Mouse (Mus musculus) c-Kit-positive CD71-positive TER-119-negative erythroid progenitor cells, embryonic 14.5 days (primary cell): ENCODE measurements around the gene Magel2.

ENCODE experiments used
- DNase-seq: peaks from one replicate; pipeline ENCODE4 v3.0.0-alpha.2; 2013; ENCODE audit warnings: low read depth

The Magel2 gene

DNA sequence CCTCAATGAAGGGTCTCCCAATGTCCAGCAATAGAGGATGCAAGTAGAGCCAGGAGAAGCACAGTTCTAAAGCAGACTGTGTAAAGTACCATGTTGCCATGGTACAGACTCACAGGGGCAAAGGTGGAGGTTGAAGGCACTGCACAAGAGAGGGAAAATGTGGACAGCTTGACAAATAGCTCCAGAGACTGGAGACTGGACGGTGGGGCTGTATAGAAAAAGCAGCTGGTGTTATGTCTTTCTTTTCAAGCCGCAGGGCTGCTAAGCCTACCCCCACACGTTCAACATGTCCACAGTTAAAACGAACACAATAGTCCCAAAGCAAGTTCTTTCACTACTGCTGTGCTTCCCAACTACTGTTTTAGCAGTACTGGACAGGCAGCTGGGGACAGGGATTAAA lies 46.4 kb downstream of the Magel2 start:
- DNase-seq, result no peak

DNA sequence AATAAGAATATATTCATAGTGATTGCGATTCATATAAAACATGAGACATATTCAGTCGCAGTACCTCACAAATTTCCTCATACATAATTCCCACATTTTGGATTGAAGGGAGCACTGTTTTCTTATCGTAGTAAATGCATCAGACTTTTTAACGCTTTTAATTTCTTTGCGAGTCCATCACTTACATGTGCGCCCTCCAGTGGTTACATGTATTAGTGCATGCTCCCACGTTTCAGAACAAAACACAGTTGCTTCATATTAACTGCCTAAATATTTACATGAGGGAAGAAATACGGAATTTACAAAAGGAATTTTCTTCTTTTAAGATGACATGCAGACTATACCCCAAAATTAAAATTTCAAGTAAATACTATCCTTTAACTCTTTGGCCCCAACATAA lies 51.5 kb downstream of the Magel2 start:
- DNase-seq, result peak; percentile 14
